Mouse (Mus musculus): ENCODE results near the gene Zfp113. TPM values are rescaled to one million over a fixed set of nuclear protein-coding genes. Genes with fewer than 3 reads are reported as not detected.
A peak's percentile ranks its signal among the peaks of the same experiment; 100 is the strongest.

Zfp113 gene
- polyA plus RNA-seq, 1 experiment from 2014 or later, result 46.3 TPM

MicroRNAs within 50 kb of the gene (microRNA counts, 519-probe panel; counts per million panel counts)
- microRNA mmu-miR-106b (6,911 counts per million, percentile 74 among the panel's probes with 10 or more counts), microRNA mmu-miR-25 (9,557 counts per million, percentile 96 among the panel's probes with 10 or more counts), microRNA mmu-miR-93 (7,350 counts per million, percentile 83 among the panel's probes with 10 or more counts)

Small RNA genes within 50 kb of the gene (microRNA-seq; reads per million reads assigned to microRNA genes)
- gene Mir106b (16,052 reads per million, percentile 97 among the genes with 10 or more reads in this experiment), gene Mir25 (1,054 reads per million, percentile 79 among the genes with 10 or more reads in this experiment), gene Mir93 (24,382 reads per million, percentile 98 among the genes with 10 or more reads in this experiment)

Other genes starting within 250 kb of the Zfp113 start
- not detected in 2 replicates for gene Cyp3a13, start 234.1 kb downstream of the Zfp113 start, polyA plus RNA-seq (2016; fragmentation: Nextera tagmentation; extraction: Ambion mirVana)
- gene Gjc3, start 192.6 kb downstream of the Zfp113 start, polyA plus RNA-seq (2016; fragmentation: Nextera tagmentation; extraction: Ambion mirVana), result 0.15 TPM in 1 of 2 replicates, not detected in the other
- gene Azgp1, start 174.2 kb downstream of the Zfp113 start, polyA plus RNA-seq (2016; fragmentation: Nextera tagmentation; extraction: Ambion mirVana), result not detected in 2 replicates
- not detected in 2 replicates for gene Smok3a, start 134.5 kb downstream of the Zfp113 start, polyA plus RNA-seq (2016; fragmentation: Nextera tagmentation; extraction: Ambion mirVana)
- not detected in 2 replicates for gene Smok3b, start 134.3 kb downstream of the Zfp113 start, polyA plus RNA-seq (2016; fragmentation: Nextera tagmentation; extraction: Ambion mirVana)
- gene Smok3c, start 102.5 kb downstream of the Zfp113 start, polyA plus RNA-seq (2016; fragmentation: Nextera tagmentation; extraction: Ambion mirVana), result not detected in 2 replicates
- 39.6 and 43.0 TPM in 2 replicates for gene Zkscan1, start 70.7 kb downstream of the Zfp113 start, polyA plus RNA-seq (2016; fragmentation: Nextera tagmentation; extraction: Ambion mirVana)
- 109 TPM in 2 replicates for gene Zscan21, start 38.8 kb downstream of the Zfp113 start, polyA plus RNA-seq (2016; fragmentation: Nextera tagmentation; extraction: Ambion mirVana)
- 280 and 295 TPM in 2 replicates for gene Cops6, start 5.3 kb upstream of the Zfp113 start, polyA plus RNA-seq (2016; fragmentation: Nextera tagmentation; extraction: Ambion mirVana)
- 27.9 and 28.2 TPM in 2 replicates for gene Ap4m1, start 16.3 kb upstream of the Zfp113 start, polyA plus RNA-seq (2016; fragmentation: Nextera tagmentation; extraction: Ambion mirVana)
- gene Mcm7, start 16.7 kb upstream of the Zfp113 start, polyA plus RNA-seq (2016; fragmentation: Nextera tagmentation; extraction: Ambion mirVana), result 250 and 269 TPM in 2 replicates
- gene Taf6, start 31.7 kb upstream of the Zfp113 start, polyA plus RNA-seq (2016; fragmentation: Nextera tagmentation; extraction: Ambion mirVana), result 121 and 129 TPM in 2 replicates
- 43.9 and 47.7 TPM in 2 replicates for gene Cnpy4, start 31.7 kb upstream of the Zfp113 start, polyA plus RNA-seq (2016; fragmentation: Nextera tagmentation; extraction: Ambion mirVana)
- 11.6 and 12.2 TPM in 2 replicates for gene Mblac1, start 38.6 kb upstream of the Zfp113 start, polyA plus RNA-seq (2016; fragmentation: Nextera tagmentation; extraction: Ambion mirVana)
- gene Nxpe5, start 70.2 kb upstream of the Zfp113 start, polyA plus RNA-seq (2016; fragmentation: Nextera tagmentation; extraction: Ambion mirVana), result not detected in 2 replicates
- gene Lamtor4, start 99.7 kb upstream of the Zfp113 start, polyA plus RNA-seq (2016; fragmentation: Nextera tagmentation; extraction: Ambion mirVana), result 51.2 and 57.8 TPM in 2 replicates
- 18.8 and 20.3 TPM in 2 replicates for gene BC037034, start 108.3 kb upstream of the Zfp113 start, polyA plus RNA-seq (2016; fragmentation: Nextera tagmentation; extraction: Ambion mirVana)
- gene Gal3st4, start 117.1 kb upstream of the Zfp113 start, polyA plus RNA-seq (2016; fragmentation: Nextera tagmentation; extraction: Ambion mirVana), result 4.6 and 5.2 TPM in 2 replicates
- 0.13 TPM in 1 of 2 replicates, not detected in the other for gene Gm43720, start 124.2 kb upstream of the Zfp113 start, polyA plus RNA-seq (2016; fragmentation: Nextera tagmentation; extraction: Ambion mirVana)
- gene Gpc2, start 124.3 kb upstream of the Zfp113 start, polyA plus RNA-seq (2016; fragmentation: Nextera tagmentation; extraction: Ambion mirVana), result 152 and 160 TPM in 2 replicates
- 4.0 and 5.5 TPM in 2 replicates for gene Stag3, start 124.5 kb upstream of the Zfp113 start, polyA plus RNA-seq (2016; fragmentation: Nextera tagmentation; extraction: Ambion mirVana)
- not detected in 2 replicates for gene Pvrig, start 186.2 kb upstream of the Zfp113 start, polyA plus RNA-seq (2016; fragmentation: Nextera tagmentation; extraction: Ambion mirVana)